Mouse (Mus musculus) forebrain, embryonic 16.5 days (tissue): ENCODE data around the gene Ifnab. TPM values are rescaled to one million over a fixed set of nuclear protein-coding genes. Genes with fewer than 3 reads are reported as not detected.
A peak's percentile ranks its signal among the peaks of the same experiment; 100 is the strongest.

ENCODE experiments used
- ATAC-seq: fragments of 200-750 bp; cut with Nextera tagmentation; 2 replicates; pipeline ENCODE4 v1.8.0; 2017; ENCODE audit warnings: mild to moderate bottlenecking, moderate library complexity
- H3K27ac ChIP-seq: fragments of 300-500 bp; sonication (generic); 2 replicates; pipeline ENCODE4 v1.5.1; 2014; ENCODE audit warnings: low read length, control low read depth
- H3K27me3 ChIP-seq: fragments of 300-500 bp; sonication (generic); replicated peaks from 2 replicates; pipeline ENCODE4 v1.6.1; 2014; ENCODE audit warnings: low read length; ENCODE audit not compliant: control insufficient read depth, insufficient read depth
- H3K36me3 ChIP-seq: fragments of 300-500 bp; sonication (generic); 2 replicates; pipeline ENCODE4 v1.6.1; 2014; ENCODE audit not compliant: control insufficient read depth, insufficient read depth
- H3K4me1 ChIP-seq: fragments of 300-500 bp; sonication (generic); replicated peaks from 2 replicates; pipeline ENCODE4 v1.6.1; 2014; ENCODE audit warnings: low read length; ENCODE audit not compliant: control insufficient read depth, insufficient read depth
- H3K4me2 ChIP-seq: fragments of 300-500 bp; sonication (generic); 2 replicates; pipeline ENCODE4 v1.6.1; 2014; ENCODE audit warnings: mild to moderate bottlenecking, low read length, control low read depth
- H3K4me3 ChIP-seq: fragments of 300-500 bp; sonication (generic); replicated peaks from 2 replicates; pipeline ENCODE4 v1.5.1; 2014; ENCODE audit warnings: mild to moderate bottlenecking, low read length, control low read depth
- H3K9ac ChIP-seq: fragments of 300-500 bp; sonication (generic); replicated peaks from 2 replicates; pipeline ENCODE4 v1.6.1; 2014; ENCODE audit warnings: low read depth, low read length, control low read depth
- H3K9me3 ChIP-seq: fragments of 300-500 bp; sonication (generic); 2 replicates; pipeline ENCODE4 v1.6.1; 2016; ENCODE audit warnings: low read length; ENCODE audit not compliant: control insufficient read depth
- WGBS: fragments of 180-500 bp; shearing (Covaris S2); extraction: QIAGEN DNeasy Blood & Tissue Kit; methylation state at CpG from one replicate; pipeline ENCODE4 v1.1.7; 2014; 5-methylcytosine and 5-hydroxymethylcytosine counted together
- polyA plus RNA-seq: library from polyadenylated mRNA; unstranded; fragments of >200 nt; fragmentation: Nextera tagmentation; extraction: Ambion mirVana; gene quantifications from 2 replicates; pipeline ENCODE4 v1.2.1, GENCODE M21; 2015

Ifnab gene
- polyA plus RNA-seq, 1 experiment from 2014 or later = not detected

DNA sequence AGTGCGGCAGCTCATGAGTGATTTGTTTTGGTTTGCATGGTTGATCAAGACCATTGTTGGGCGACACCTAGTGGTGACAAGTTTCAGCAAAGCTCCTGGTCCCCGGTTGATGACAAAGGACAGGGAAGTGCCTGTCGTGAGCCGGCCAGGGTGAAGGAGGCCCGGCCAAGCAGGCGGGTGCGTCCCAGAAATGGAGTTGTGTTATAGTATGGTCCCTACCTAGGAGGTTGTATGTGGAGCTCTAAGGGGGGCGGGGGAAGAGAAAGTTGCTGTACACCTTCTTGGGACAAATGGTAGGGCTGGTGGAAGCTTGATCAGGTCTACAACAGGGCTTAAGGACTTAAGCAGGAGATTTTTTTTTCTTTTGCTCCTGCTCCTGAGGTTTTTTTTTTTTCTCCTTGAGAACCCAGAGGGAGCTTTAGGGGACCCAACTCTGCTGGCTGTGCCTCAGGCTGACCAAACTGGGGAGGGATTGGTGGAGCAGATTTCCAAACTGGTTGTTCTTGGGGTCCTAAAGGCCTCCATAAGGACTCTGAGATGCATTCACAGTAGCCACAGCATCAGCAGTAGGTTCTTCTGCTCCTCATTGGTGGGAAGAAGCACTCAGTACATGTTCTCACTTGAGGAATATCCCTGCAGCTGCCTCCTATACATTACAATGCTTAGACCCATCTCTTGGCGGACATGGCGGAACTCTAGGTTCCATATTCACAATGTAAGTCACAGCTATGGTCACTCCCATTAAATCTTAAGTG lies 49.9 kb downstream of the Ifnab start:
- peak overlapping the region; percentile 33 for H3K4me3 ChIP-seq
- H3K9me3 ChIP-seq = no peaks in the 10 kb centered on the region

DNA sequence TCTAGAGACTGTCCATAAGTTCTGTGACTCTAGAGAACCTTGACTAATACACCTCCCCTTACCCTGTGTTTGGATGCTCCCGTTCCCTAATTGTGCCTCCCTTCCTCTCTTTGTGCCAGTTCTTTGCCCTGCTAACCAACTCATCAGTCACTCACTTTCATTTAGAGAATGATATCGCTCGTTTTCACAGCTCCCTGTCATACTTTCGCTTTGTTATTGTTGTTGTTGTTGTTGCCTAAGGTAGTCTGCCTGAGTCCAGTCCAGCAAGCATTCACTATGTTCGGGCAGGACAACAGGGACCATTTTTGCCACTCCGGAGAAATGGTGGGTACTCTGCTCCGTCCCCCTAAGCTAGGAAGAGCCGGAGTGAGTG lies 50.5 kb downstream of the Ifnab start:
- ATAC-seq = no peak
- H3K9ac ChIP-seq = peak overlapping the region; percentile 34; the same call in 1 of the 2 replicates

More for the DNA sequence above, 49.9 kb downstream of the Ifnab start:
- WGBS = 9% methylated on average over 11 of the region's 11 CpGs
- H3K27ac ChIP-seq = no peak overlapping the region
- peak; percentile 95 for ATAC-seq
- no peaks in the 10 kb centered on the region for H3K4me1 ChIP-seq
- peak overlapping the region; percentile 34; the same call in 1 of the 2 replicates for H3K9ac ChIP-seq
- no peaks in the 10 kb centered on the region for H3K27me3 ChIP-seq
- H3K36me3 ChIP-seq = no peaks in the 10 kb centered on the region
- peak overlapping the region; percentile 46 for H3K4me2 ChIP-seq

More for the DNA sequence above, 50.5 kb downstream of the Ifnab start:
- H3K4me2 ChIP-seq = peak overlapping the region; percentile 46
- no peaks in the 10 kb centered on the region for H3K36me3 ChIP-seq
- H3K27me3 ChIP-seq = no peaks in the 10 kb centered on the region
- H3K4me1 ChIP-seq = no peaks in the 10 kb centered on the region
- no peak overlapping the region for H3K27ac ChIP-seq
- no peaks in the 10 kb centered on the region for H3K9me3 ChIP-seq
- H3K4me3 ChIP-seq = peak overlapping the region; percentile 33
- 62% methylated on average over 8 of the region's 8 CpGs for WGBS

Other genes starting within 250 kb of the Ifnab start
- gene Ifnb1, start 168.6 kb downstream of the Ifnab start, polyA plus RNA-seq = not detected in 2 replicates
- gene Ifna15, start 133.1 kb downstream of the Ifnab start, polyA plus RNA-seq = not detected in 2 replicates
- not detected in 2 replicates for gene Ifna14, start 119.6 kb downstream of the Ifnab start, polyA plus RNA-seq
- gene Ifna9, start 99.0 kb downstream of the Ifnab start, polyA plus RNA-seq = not detected in 2 replicates
- not detected in 2 replicates for gene Ifna12, start 88.0 kb downstream of the Ifnab start, polyA plus RNA-seq
- gene C87499, start 56.9 kb downstream of the Ifnab start, polyA plus RNA-seq = not detected in 2 replicates
- gene Ifna13, start 46.9 kb downstream of the Ifnab start, polyA plus RNA-seq = not detected in 2 replicates
- not detected in 2 replicates for gene Ifna16, start 14.4 kb downstream of the Ifnab start, polyA plus RNA-seq
- not detected in 2 replicates for gene Ifna2, start 7.4 kb downstream of the Ifnab start, polyA plus RNA-seq
- 1.2 and 1.4 TPM in 2 replicates for gene Gm26566, start 30.4 kb upstream of the Ifnab start, polyA plus RNA-seq
- 122 and 135 TPM in 2 replicates for gene Klhl9, start 31.1 kb upstream of the Ifnab start, polyA plus RNA-seq
- not detected in 2 replicates for gene Gm13271, start 63.5 kb upstream of the Ifnab start, polyA plus RNA-seq
- gene Gm13283, start 68.8 kb upstream of the Ifnab start, polyA plus RNA-seq = 0.16 TPM in 1 of 2 replicates, not detected in the other
- gene Gm13290, start 82.5 kb upstream of the Ifnab start, polyA plus RNA-seq = 0.46 TPM in 1 of 2 replicates, not detected in the other
- gene Gm13289, start 85.6 kb upstream of the Ifnab start, polyA plus RNA-seq = not detected in 2 replicates
- not detected in 2 replicates for gene Gm13272, start 88.5 kb upstream of the Ifnab start, polyA plus RNA-seq
- gene Ifnz, start 90.8 kb upstream of the Ifnab start, polyA plus RNA-seq = not detected in 2 replicates
- not detected in 2 replicates for gene Gm13276, start 94.3 kb upstream of the Ifnab start, polyA plus RNA-seq
- gene Gm13277, start 97.3 kb upstream of the Ifnab start, polyA plus RNA-seq = not detected in 2 replicates
- not detected in 2 replicates for gene Gm13278, start 100.2 kb upstream of the Ifnab start, polyA plus RNA-seq
- gene Gm13275, start 103.1 kb upstream of the Ifnab start, polyA plus RNA-seq = not detected in 2 replicates
- not detected in 2 replicates for gene Gm13279, start 106.0 kb upstream of the Ifnab start, polyA plus RNA-seq
- not detected in 2 replicates for gene Gm13285, start 108.3 kb upstream of the Ifnab start, polyA plus RNA-seq
- not detected in 2 replicates for gene Gm13287, start 111.9 kb upstream of the Ifnab start, polyA plus RNA-seq
- gene Gm13288, start 114.2 kb upstream of the Ifnab start, polyA plus RNA-seq = not detected in 2 replicates
- not detected in 2 replicates for gene Ifna7, start 124.9 kb upstream of the Ifnab start, polyA plus RNA-seq
- gene Ifna11, start 128.6 kb upstream of the Ifnab start, polyA plus RNA-seq = not detected in 2 replicates
- gene Ifna6, start 136.1 kb upstream of the Ifnab start, polyA plus RNA-seq = not detected in 2 replicates
- not detected in 2 replicates for gene Ifna5, start 144.2 kb upstream of the Ifnab start, polyA plus RNA-seq
- gene Ifna4, start 150.5 kb upstream of the Ifnab start, polyA plus RNA-seq = not detected in 2 replicates
- gene Ifna1, start 158.7 kb upstream of the Ifnab start, polyA plus RNA-seq = not detected in 2 replicates
- gene Ifne, start 188.8 kb upstream of the Ifnab start, polyA plus RNA-seq = not detected in 2 replicates